Mouse (Mus musculus) telencephalon, adult 2 months (tissue): ENCODE data around the gene Enthd1.

Source experiments
- DNase-seq: peaks from one replicate; pipeline ENCODE4 v3.0.0-alpha.2; 2011; ENCODE audit warnings: low read depth, low spot score

Enthd1 gene

GRCm38 (mm10) chr15:80483041-80483705 lies 81.8 kb downstream of the Enthd1 start:
- DNase-seq, result no peak

- no peak for DNase-seq
Measured at GRCm38 (mm10) chr15:80482348-80482747, 82.6 kb downstream of the Enthd1 start.

GRCm38 (mm10) chr15:80474429-80475002 lies 90.4 kb downstream of the Enthd1 start:
- no peak for DNase-seq

- DNase-seq, result no peak
Measured at GRCm38 (mm10) chr15:80467876-80468275, 97.1 kb downstream of the Enthd1 start.

GRCm38 (mm10) chr15:80462106-80462505 lies 102.8 kb downstream of the Enthd1 start:
- DNase-seq, result no peak

GRCm38 (mm10) chr15:80461446-80461845 lies 103.5 kb downstream of the Enthd1 start:
- DNase-seq, result no peak

GRCm38 (mm10) chr15:80460011-80460410 lies 104.9 kb downstream of the Enthd1 start:
- DNase-seq, result no peak

GRCm38 (mm10) chr15:80457984-80458383 lies 107.0 kb downstream of the Enthd1 start:
- DNase-seq, result no peak

- peak; percentile 28 for DNase-seq
Measured at GRCm38 (mm10) chr15:80454486-80454885, 110.5 kb downstream of the Enthd1 start.

- DNase-seq, result no peak
Measured at GRCm38 (mm10) chr15:80452425-80452824, 112.5 kb downstream of the Enthd1 start.

GRCm38 (mm10) chr15:80445956-80446687 lies 118.8 kb downstream of the Enthd1 start:
- no peak for DNase-seq

- DNase-seq, result no peak
Measured at GRCm38 (mm10) chr15:80440195-80440594, 124.8 kb downstream of the Enthd1 start.

- DNase-seq, result no peak
Measured at GRCm38 (mm10) chr15:80438423-80438822, 126.5 kb downstream of the Enthd1 start.

- no peak for DNase-seq
Measured at GRCm38 (mm10) chr15:80437996-80438395, 127.0 kb downstream of the Enthd1 start.

- no peak for DNase-seq
Measured at GRCm38 (mm10) chr15:80436961-80437360, 128.0 kb downstream of the Enthd1 start.

- no peak for DNase-seq
Measured at GRCm38 (mm10) chr15:80430324-80430723, 134.6 kb downstream of the Enthd1 start.

GRCm38 (mm10) chr15:80418146-80418545 lies 146.8 kb downstream of the Enthd1 start:
- no peak for DNase-seq

GRCm38 (mm10) chr15:80417066-80417465 lies 147.9 kb downstream of the Enthd1 start:
- no peak for DNase-seq

GRCm38 (mm10) chr15:80415132-80415531 lies 149.8 kb downstream of the Enthd1 start:
- no peak for DNase-seq

GRCm38 (mm10) chr15:80413988-80414721 lies 150.8 kb downstream of the Enthd1 start:
- peak; percentile 43 for DNase-seq

GRCm38 (mm10) chr15:80413070-80413469 lies 151.9 kb downstream of the Enthd1 start:
- DNase-seq, result no peak

GRCm38 (mm10) chr15:80410661-80411060 lies 154.3 kb downstream of the Enthd1 start:
- DNase-seq, result no peak
